ENCODE assay signal across 18 mouse cellular contexts in genomic region chr1:135834206-135834859, GRCm38 (mm10). TPM values are rescaled to one million over a fixed set of nuclear protein-coding genes. Genes with fewer than 3 reads are reported as not detected.
DNase-seq lines count a peak whose midpoint lies in the region; ATAC-seq and TF ChIP-seq lines count a peak whose summit lies in the region.
"Had no signal": no experiment of that assay in that cellular context is flagged by ENCODE, and none has a peak within 500 bp of the region (broad histone marks: within the 10 kb centered on the region; RNA-seq: fewer than 3 reads in every experiment).

No protein-coding gene starts in this region.

- H3K4me2 ChIP-seq in lung, embryonic 14.5 days, result no peak overlapping the region
- H3K4me2 ChIP-seq in heart, postnatal 0 days (ENCODE audit: low read depth, low read length), result no peak overlapping the region
- H3K4me2 ChIP-seq: embryonic facial prominence, embryonic 15.5 days; forebrain, embryonic 13.5 days; hindbrain, embryonic 13.5 days; liver, embryonic 15.5 days; neural tube, embryonic 13.5 days; stomach, embryonic 15.5 days had no signal

- peaks cover 8% of the 10 kb centered on the region for H3K4me1 ChIP-seq in lung, embryonic 14.5 days (ENCODE audit: insufficient read depth)
- peaks cover 38% of the 10 kb centered on the region for H3K4me1 ChIP-seq in heart, postnatal 0 days (ENCODE audit: control insufficient read depth, insufficient read depth)
- no peaks in the 10 kb centered on the region for H3K4me1 ChIP-seq in cerebellum, adult 2 months (ENCODE audit: control insufficient read depth, insufficient read depth, low read length)
- H3K4me1 ChIP-seq: forebrain, embryonic 13.5 days; liver, embryonic 15.5 days had no signal

- H3K9me3 ChIP-seq in lung, embryonic 14.5 days (ENCODE audit: low read depth, low read length), result no peaks in the 10 kb centered on the region
- H3K9me3 ChIP-seq in heart, postnatal 0 days (replicated peaks; ENCODE audit: control insufficient read depth, low read length), result no peaks in the 10 kb centered on the region
- H3K9me3 ChIP-seq: embryonic facial prominence, embryonic 15.5 days; forebrain, embryonic 13.5 days; hindbrain, embryonic 13.5 days; liver, embryonic 15.5 days; neural tube, embryonic 13.5 days; stomach, embryonic 15.5 days had no signal

- 0 out of 2 replicates have a peak, but pooled peaks have one; percentile 9 for TF ChIP-seq CTCF in lung, embryonic 14.5 days (IDR thresholded peaks at IDR 0.05; ENCODE audit: low read depth)
- TF ChIP-seq CTCF in heart, postnatal 0 days (IDR thresholded peaks at IDR 0.05; ENCODE audit: low read depth), result no peak
- no peak for TF ChIP-seq CTCF in cerebellum, adult 2 months (IDR thresholded peaks at IDR 0.05; ENCODE audit: borderline replicate concordance, insufficient read depth, low read depth, low read length)

- no peaks in the 10 kb centered on the region for H3K36me3 ChIP-seq in lung, embryonic 14.5 days (ENCODE audit: insufficient read depth)
- peaks cover 8% of the 10 kb centered on the region; the same call in 1 of the 2 replicates for H3K36me3 ChIP-seq in heart, postnatal 0 days (replicated peaks; ENCODE audit: control insufficient read depth, insufficient read depth, low read length)
- H3K36me3 ChIP-seq: embryonic facial prominence, embryonic 15.5 days; hindbrain, embryonic 13.5 days; liver, embryonic 15.5 days; neural tube, embryonic 13.5 days; stomach, embryonic 15.5 days had no signal

- no peak overlapping the region for H3K27ac ChIP-seq in lung, embryonic 14.5 days (ENCODE audit: low read depth)
- H3K27ac ChIP-seq in heart, postnatal 0 days (ENCODE audit: low read depth), result peak overlapping the region; percentile 98
- no peak overlapping the region for H3K27ac ChIP-seq in cerebellum, adult 2 months (ENCODE audit: insufficient read depth, low read length)
- H3K27ac ChIP-seq: embryonic facial prominence, embryonic 15.5 days; forebrain, embryonic 13.5 days; hindbrain, embryonic 13.5 days; liver, embryonic 15.5 days; neural tube, embryonic 13.5 days; stomach, embryonic 15.5 days had no signal

- TF ChIP-seq POLR2A in cerebellum, adult 2 months (IDR thresholded peaks at IDR 0.05; ENCODE audit: borderline replicate concordance, insufficient read depth, low read length), result no peak

- H3K4me3 ChIP-seq in lung, embryonic 14.5 days (ENCODE audit: low read depth, low read length), result no peak overlapping the region
- no peak overlapping the region for H3K4me3 ChIP-seq in heart, postnatal 0 days (ENCODE audit: low read depth, low read length)
- H3K4me3 ChIP-seq in cerebellum, adult 2 months (replicated peaks; ENCODE audit: insufficient read depth, low read depth, low read length), result no peak overlapping the region
- H3K4me3 ChIP-seq: embryonic facial prominence, embryonic 15.5 days; forebrain, embryonic 13.5 days; hindbrain, embryonic 13.5 days; liver, embryonic 15.5 days; neural tube, embryonic 13.5 days; stomach, embryonic 15.5 days had no signal

- no peaks in the 10 kb centered on the region for H3K27me3 ChIP-seq in lung, embryonic 14.5 days (ENCODE audit: insufficient read depth, low read length)
- no peaks in the 10 kb centered on the region for H3K27me3 ChIP-seq in heart, postnatal 0 days (ENCODE audit: control insufficient read depth, insufficient read depth, low read length)
- no peaks in the 10 kb centered on the region for H3K27me3 ChIP-seq in cerebellum, adult 2 months (ENCODE audit: control insufficient read depth, insufficient read depth, low read length)
- H3K27me3 ChIP-seq: embryonic facial prominence, embryonic 15.5 days; forebrain, embryonic 13.5 days; neural tube, embryonic 13.5 days; stomach, embryonic 15.5 days had no signal

- TF ChIP-seq EP300 in heart, postnatal 0 days (IDR thresholded peaks at IDR 0.05; ENCODE audit: low read depth), result no peak

- H3K9ac ChIP-seq in lung, embryonic 14.5 days, result no peak overlapping the region
- H3K9ac ChIP-seq in heart, postnatal 0 days (replicated peaks; ENCODE audit: low read depth, low read length), result peak overlapping the region; percentile 47; the same call in 1 of the 2 replicates
- H3K9ac ChIP-seq: embryonic facial prominence, embryonic 15.5 days; forebrain, embryonic 13.5 days; hindbrain, embryonic 13.5 days; liver, embryonic 15.5 days; neural tube, embryonic 13.5 days; stomach, embryonic 15.5 days had no signal

- 60% methylated on average over 6 of the region's 6 CpGs for WGBS in lung, embryonic 14.5 days
- WGBS in heart, postnatal 0 days, result 21% methylated on average over 6 of the region's 6 CpGs
- WGBS in cerebellum, adult 2 months, result 55% methylated on average over 6 of the region's 6 CpGs

- ATAC-seq in lung, embryonic 14.5 days (ENCODE audit: insufficient read depth), result 0 out of 2 replicates have a peak, but pooled peaks have one; percentile 13
- ATAC-seq in heart, postnatal 0 days (ENCODE audit: insufficient read depth, low read depth), result peak; percentile 10; the same call in 1 of the 2 replicates
- ATAC-seq: forebrain, embryonic 13.5 days had no signal

- DNase-seq in heart, adult 11 months, result peak; percentile 95
- no peak for DNase-seq in heart, adult 9 months (ENCODE audit: low spot score in 2 of 2)
- no peak for DNase-seq in lung, embryonic 14.5 days
- DNase-seq in lung, postnatal 36 days, result no peak
- DNase-seq in heart, postnatal 0 days (ENCODE audit: low spot score), result peak; percentile 73
- DNase-seq in thymus, postnatal 14 days, result peak; percentile 51
- DNase-seq in urinary bladder, postnatal 4 days (ENCODE audit: low spot score in 2 of 2), result no peak
- DNase-seq in cerebellum, adult 2 months, result no peak
- DNase-seq: cerebellum, postnatal 36 days; gastrocnemius, postnatal 14 days; left cerebral cortex, postnatal 4 days had no signal

RNA-seq across cellular contexts. Expression of gene Tnnt2, which starts 1.8 kb away (rescaled TPM):
- 6.0 and 57.2 TPM in 2 replicates for polyA plus RNA-seq in lung, embryonic 14.5 days (2014; fragmentation: Nextera tagmentation; extraction: Ambion mirVana)
- total RNA-seq in heart, postnatal 0 days (2014; rRNA removed; ENCODE audit: low replicate concordance), result 1,865 and 1,929 TPM in 2 replicates
- 13,184 and 14,025 TPM in 2 replicates for polyA plus RNA-seq in heart, postnatal 0 days (2015; fragmentation: Nextera tagmentation; extraction: Ambion mirVana)
- 1.4 and 2.8 TPM in 2 replicates for polyA plus RNA-seq in cerebellum, adult 2 months (2012; rRNA removed)

RNA-seq across cellular contexts. Expression of gene Lad1, which starts 15.9 kb away (rescaled TPM):
- 14.4 and 14.5 TPM in 2 replicates for polyA plus RNA-seq in lung, embryonic 14.5 days (2014; fragmentation: Nextera tagmentation; extraction: Ambion mirVana)
- total RNA-seq in heart, postnatal 0 days (2014; rRNA removed; ENCODE audit: low replicate concordance), result 4.4 and 32.9 TPM in 2 replicates
- 9.1 and 11.1 TPM in 2 replicates for polyA plus RNA-seq in heart, postnatal 0 days (2015; fragmentation: Nextera tagmentation; extraction: Ambion mirVana)
- polyA plus RNA-seq in cerebellum, adult 2 months (2012; rRNA removed), result 0.76 and 1.2 TPM in 2 replicates

RNA-seq across cellular contexts. Expression of gene Tnni1, which starts 55.1 kb away (rescaled TPM):
- 11.4 and 63.9 TPM in 2 replicates for polyA plus RNA-seq in lung, embryonic 14.5 days (2014; fragmentation: Nextera tagmentation; extraction: Ambion mirVana)
- 4,186 and 4,592 TPM in 2 replicates for total RNA-seq in heart, postnatal 0 days (2014; rRNA removed; ENCODE audit: low replicate concordance)
- polyA plus RNA-seq in heart, postnatal 0 days (2015; fragmentation: Nextera tagmentation; extraction: Ambion mirVana), result 4,392 and 4,399 TPM in 2 replicates
- polyA plus RNA-seq in cerebellum, adult 2 months (2012; rRNA removed), result 22.1 and 25.9 TPM in 2 replicates
- total RNA-seq: left cerebral cortex, postnatal 4 days; midbrain, postnatal 0 days had no signal

Comparison
In these comparisons a context has a peak if more than half of its experiments do, and no peak if none do; other contexts are left out.
1. DNase-seq: peak in heart, adult 11 months (single experiment), heart, postnatal 0 days (single experiment) and thymus, postnatal 14 days (single experiment); none in heart, adult 9 months (0 of 2), lung, embryonic 14.5 days (single experiment), lung, postnatal 36 days (single experiment), urinary bladder, postnatal 4 days (0 of 2) and cerebellum, adult 2 months (0 of 2).
2. RNA of gene Tnnt2, which starts 1.8 kb away (polyA plus RNA-seq): 13,184 to 14,025 TPM in heart, postnatal 0 days; 6.0 to 57.2 TPM in lung, embryonic 14.5 days and 1.4 to 2.8 TPM in cerebellum, adult 2 months; every median in the first group is over 100 times any median in the second.
3. RNA of gene Tnni1, which starts 55.1 kb away (polyA plus RNA-seq): 4,392 to 4,399 TPM in heart, postnatal 0 days; 22.1 to 25.9 TPM in cerebellum, adult 2 months and 11.4 to 63.9 TPM in lung, embryonic 14.5 days; every median in the first group is over 10 times any median in the second.